23 mouse cellular contexts compared by ENCODE assay signal in the genomic region with DNA sequence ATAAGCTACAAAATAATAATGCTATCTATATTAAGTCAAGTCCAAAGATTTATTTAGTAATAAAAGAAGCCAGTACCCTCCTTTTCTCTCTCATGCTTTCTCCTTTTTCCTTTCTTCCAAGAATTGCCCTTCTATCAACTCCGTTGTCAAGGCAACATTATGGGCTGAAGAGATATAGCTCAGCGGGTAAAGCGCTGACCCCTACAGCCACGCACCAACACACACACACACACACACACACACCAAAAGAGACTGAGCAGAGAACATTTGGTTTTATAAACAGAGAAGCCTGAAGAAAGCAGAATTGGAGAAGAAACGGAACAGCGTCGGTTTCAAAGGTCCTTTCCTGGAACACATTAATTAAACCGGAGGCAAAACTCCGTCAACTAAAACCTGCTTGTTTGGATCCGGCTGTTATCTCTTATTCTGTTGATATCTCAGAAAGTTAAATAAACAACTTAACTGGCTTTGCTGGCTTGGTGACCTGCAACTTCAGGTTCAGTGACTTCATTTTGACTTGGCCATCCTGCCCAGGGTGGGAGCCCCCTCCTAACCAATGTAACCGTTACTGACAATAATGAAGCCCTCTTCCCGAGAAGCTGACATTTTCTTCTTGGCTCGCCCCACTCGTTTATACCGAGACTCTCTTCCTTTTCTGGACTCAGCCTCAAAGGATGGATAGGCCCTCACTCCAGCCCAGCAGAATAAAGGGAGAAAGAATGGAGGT.
DNase-seq lines count a peak whose midpoint lies in the region; ATAC-seq and TF ChIP-seq lines count a peak whose summit lies in the region.
"Had no signal": no experiment of that assay in that cellular context is flagged by ENCODE, and none has a peak within 500 bp of the region (broad histone marks: within the 10 kb centered on the region; RNA-seq: fewer than 3 reads in every experiment).

No protein-coding gene starts in this region.

- no peak overlapping the region for H3K4me3 ChIP-seq in kidney, adult 2 months (ENCODE audit: insufficient read depth, low read depth, low read length)
- H3K4me3 ChIP-seq in midbrain, embryonic 11.5 days (ENCODE audit: low read depth, low read length): no peak overlapping the region
- H3K4me3 ChIP-seq in midbrain, embryonic 15.5 days: no peak overlapping the region
- H3K4me3 ChIP-seq in kidney, embryonic 16.5 days (ENCODE audit: low read length): no peak overlapping the region
- H3K4me3 ChIP-seq in stomach, postnatal 0 days (ENCODE audit: low read depth, low read length): no peak overlapping the region
- H3K4me3 ChIP-seq: embryonic facial prominence, embryonic 12.5 days; forebrain, embryonic 15.5 days; hindbrain, embryonic 13.5 days; midbrain, embryonic 13.5 days had no signal

- TF ChIP-seq POLR2A in kidney, adult 2 months (IDR thresholded peaks at IDR 0.05; ENCODE audit: low read depth, low read length): no peak

- H3K36me3 ChIP-seq in kidney, adult 2 months (ENCODE audit: control insufficient read depth, insufficient read depth, low read length): no peaks in the 10 kb centered on the region
- no peaks in the 10 kb centered on the region for H3K36me3 ChIP-seq in midbrain, embryonic 11.5 days (ENCODE audit: control insufficient read depth, insufficient read depth, low read length)
- no peaks in the 10 kb centered on the region for H3K36me3 ChIP-seq in midbrain, embryonic 15.5 days (replicated peaks)
- H3K36me3 ChIP-seq in kidney, embryonic 16.5 days (ENCODE audit: insufficient read depth, low read length): no peaks in the 10 kb centered on the region
- no peaks in the 10 kb centered on the region for H3K36me3 ChIP-seq in stomach, postnatal 0 days (ENCODE audit: control insufficient read depth, insufficient read depth, low read length)
- H3K36me3 ChIP-seq: embryonic facial prominence, embryonic 12.5 days; forebrain, embryonic 15.5 days; hindbrain, embryonic 13.5 days; midbrain, embryonic 13.5 days had no signal

- H3K4me2 ChIP-seq in midbrain, embryonic 11.5 days: no peak overlapping the region
- H3K4me2 ChIP-seq in midbrain, embryonic 15.5 days: no peak overlapping the region
- H3K4me2 ChIP-seq in kidney, embryonic 16.5 days (replicated peaks; ENCODE audit: low read depth, low read length): peak overlapping the region; percentile 2; the same call in 1 of the 2 replicates
- H3K4me2 ChIP-seq in stomach, postnatal 0 days (replicated peaks; ENCODE audit: low read depth): peak overlapping the region; percentile 11
- H3K4me2 ChIP-seq: embryonic facial prominence, embryonic 12.5 days; forebrain, embryonic 15.5 days; heart, embryonic 11.5 days; hindbrain, embryonic 13.5 days; midbrain, embryonic 13.5 days had no signal

- no peaks in the 10 kb centered on the region; the same call in 1 of the 2 replicates for H3K27me3 ChIP-seq in kidney, adult 2 months (replicated peaks; ENCODE audit: control insufficient read depth, insufficient read depth, low read length)
- no peaks in the 10 kb centered on the region for H3K27me3 ChIP-seq in midbrain, embryonic 11.5 days (ENCODE audit: control insufficient read depth, insufficient read depth, low read length)
- no peaks in the 10 kb centered on the region for H3K27me3 ChIP-seq in midbrain, embryonic 15.5 days (replicated peaks)
- H3K27me3 ChIP-seq in kidney, embryonic 16.5 days (ENCODE audit: insufficient read depth, low read length): no peaks in the 10 kb centered on the region
- H3K27me3 ChIP-seq in stomach, postnatal 0 days (ENCODE audit: control insufficient read depth, insufficient read depth, low read length): no peaks in the 10 kb centered on the region
- H3K27me3 ChIP-seq: CH12.LX; embryonic facial prominence, embryonic 12.5 days; forebrain, embryonic 15.5 days; hindbrain, embryonic 13.5 days; midbrain, embryonic 13.5 days had no signal

- DNase-seq in kidney, adult 2 months: peak; percentile 21
- no peak for DNase-seq in kidney, adult 8-10 months
- DNase-seq in midbrain, embryonic 11.5 days (ENCODE audit: low spot score, missing footprints): peak; percentile 76
- no peak for DNase-seq in stomach, postnatal 0 days (ENCODE audit: low spot score)
- DNase-seq in retina, postnatal 1 day: no peak
- DNase-seq in left cerebral cortex, postnatal 14 days (ENCODE audit: low spot score in 2 of 2): no peak
- DNase-seq: adrenal gland, adult 8-10 months; cerebellum, adult 11-12 months; cerebellum, postnatal 25 days; heart, postnatal 14 days; left cerebral cortex, postnatal 4 days; right cerebral cortex, adult 18-20 months; thymus, postnatal 4 days had no signal

- ATAC-seq in midbrain, embryonic 11.5 days (ENCODE audit: low FRiP score): no peak
- no peak for ATAC-seq in midbrain, embryonic 15.5 days (replicated peaks)
- ATAC-seq in kidney, embryonic 16.5 days (ENCODE audit: low FRiP score, low TSS enrichment): peak; percentile 70
- no peak for ATAC-seq in stomach, postnatal 0 days (ENCODE audit: low FRiP score, low TSS enrichment)
- ATAC-seq: forebrain, embryonic 15.5 days; midbrain, embryonic 13.5 days had no signal

- TF ChIP-seq EP300 in stomach, postnatal 0 days (optimal IDR thresholded peaks at IDR 0.05): no peak

- H3K27ac ChIP-seq in kidney, adult 2 months (ENCODE audit: insufficient read depth, low read depth, low read length): no peak overlapping the region
- no peak overlapping the region for H3K27ac ChIP-seq in midbrain, embryonic 11.5 days (ENCODE audit: low read depth, low read length)
- no peak overlapping the region for H3K27ac ChIP-seq in midbrain, embryonic 15.5 days
- H3K27ac ChIP-seq in kidney, embryonic 16.5 days (ENCODE audit: low read length): no peak overlapping the region
- H3K27ac ChIP-seq in stomach, postnatal 0 days (replicated peaks): no peak overlapping the region
- H3K27ac ChIP-seq: embryonic facial prominence, embryonic 12.5 days; forebrain, embryonic 15.5 days; hindbrain, embryonic 13.5 days; liver, embryonic 14.5 days; macrophage; midbrain, embryonic 13.5 days had no signal

- no peak for TF ChIP-seq CTCF in kidney, adult 2 months (conservative IDR thresholded peaks at IDR 0.05; ENCODE audit: insufficient read depth, insufficient read length, low read depth, low read length)
- TF ChIP-seq CTCF in stomach, postnatal 0 days (IDR thresholded peaks at IDR 0.05; ENCODE audit: low read depth): no peak

- no peaks in the 10 kb centered on the region for H3K4me1 ChIP-seq in kidney, adult 2 months (ENCODE audit: control insufficient read depth, insufficient read depth, low read length)
- no peaks in the 10 kb centered on the region for H3K4me1 ChIP-seq in midbrain, embryonic 11.5 days (ENCODE audit: control insufficient read depth, insufficient read depth, low read length)
- no peaks in the 10 kb centered on the region for H3K4me1 ChIP-seq in midbrain, embryonic 15.5 days
- H3K4me1 ChIP-seq in kidney, embryonic 16.5 days (ENCODE audit: insufficient read depth, low read length): peaks cover 9% of the 10 kb centered on the region
- H3K4me1 ChIP-seq in stomach, postnatal 0 days (replicated peaks; ENCODE audit: control insufficient read depth, insufficient read depth): no peaks in the 10 kb centered on the region
- H3K4me1 ChIP-seq: embryonic facial prominence, embryonic 12.5 days; forebrain, embryonic 15.5 days; hindbrain, embryonic 13.5 days; midbrain, embryonic 13.5 days had no signal

- H3K9ac ChIP-seq in midbrain, embryonic 11.5 days (ENCODE audit: low read length): no peak overlapping the region
- H3K9ac ChIP-seq in midbrain, embryonic 15.5 days: no peak overlapping the region
- no peak overlapping the region for H3K9ac ChIP-seq in kidney, embryonic 16.5 days (replicated peaks; ENCODE audit: low read length)
- H3K9ac ChIP-seq in stomach, postnatal 0 days (ENCODE audit: low read length): no peak overlapping the region
- H3K9ac ChIP-seq: embryonic facial prominence, embryonic 12.5 days; forebrain, embryonic 15.5 days; hindbrain, embryonic 13.5 days; liver, embryonic 14.5 days; midbrain, embryonic 13.5 days had no signal

- no peaks in the 10 kb centered on the region for H3K9me3 ChIP-seq in midbrain, embryonic 11.5 days (ENCODE audit: control insufficient read depth, low read length)
- H3K9me3 ChIP-seq in midbrain, embryonic 15.5 days: no peaks in the 10 kb centered on the region
- H3K9me3 ChIP-seq in kidney, embryonic 16.5 days (ENCODE audit: low read length): peaks cover 4% of the 10 kb centered on the region; the same call in 1 of the 2 replicates
- no peaks in the 10 kb centered on the region for H3K9me3 ChIP-seq in stomach, postnatal 0 days (ENCODE audit: control insufficient read depth, low read length)
- H3K9me3 ChIP-seq: embryonic facial prominence, embryonic 12.5 days; forebrain, embryonic 15.5 days; midbrain, embryonic 13.5 days had no signal

- 22% methylated on average over 15 of the region's 15 CpGs for WGBS in kidney, adult 2 months
- WGBS in midbrain, embryonic 11.5 days: 79% methylated on average over 15 of the region's 15 CpGs
- 68% methylated on average over 15 of the region's 15 CpGs for WGBS in midbrain, embryonic 15.5 days
- WGBS in kidney, embryonic 16.5 days: 22% methylated on average over 15 of the region's 15 CpGs
- WGBS in stomach, postnatal 0 days: 29% methylated on average over 15 of the region's 15 CpGs

- intact Hi-C loops in left cerebral cortex, postnatal 14 days (cut with DNase I): no loop called here

Comparison
In these comparisons a context has a peak if more than half of its experiments do, and no peak if none do; other contexts are left out.
1. DNase-seq: peak in kidney, adult 2 months (single experiment) and midbrain, embryonic 11.5 days (single experiment); none in kidney, adult 8-10 months (0 of 2), stomach, postnatal 0 days (single experiment), retina, postnatal 1 day (single experiment) and left cerebral cortex, postnatal 14 days (0 of 2).
2. H3K4me2 ChIP-seq: peak in kidney, embryonic 16.5 days (single experiment) and stomach, postnatal 0 days (single experiment); none in midbrain, embryonic 11.5 days (single experiment) and midbrain, embryonic 15.5 days (single experiment).